Mouse (Mus musculus) midbrain, embryonic 11.5 days (tissue): ENCODE measurements around the gene Olfr1151. TPM values are rescaled to one million over a fixed set of nuclear protein-coding genes. Genes with fewer than 3 reads are reported as not detected.

Experiments
- ATAC-seq: fragments of 200-750 bp; cut with Nextera tagmentation; 2 replicates; pipeline ENCODE4 v1.8.0; 2017; ENCODE audit warnings: moderate TSS enrichment, moderate library complexity; ENCODE audit not compliant: low FRiP score
- DNase-seq: peaks from one replicate; pipeline ENCODE4 v3.0.0; 2015; ENCODE audit warnings: low spot score; ENCODE audit errors: missing footprints
- H3K27ac ChIP-seq: fragments of 300-500 bp; sonication (generic); 2 replicates; pipeline ENCODE4 v1.5.1; 2014; ENCODE audit warnings: low read depth, low read length
- H3K27me3 ChIP-seq: fragments of 300-500 bp; sonication (generic); 2 replicates; pipeline ENCODE4 v1.6.1; 2014; ENCODE audit warnings: mild to moderate bottlenecking, low read length, moderate library complexity, mixed read lengths; ENCODE audit not compliant: control insufficient read depth, insufficient read depth
- H3K36me3 ChIP-seq: fragments of 300-500 bp; sonication (generic); 2 replicates; pipeline ENCODE4 v1.6.1; 2014; ENCODE audit warnings: mild to moderate bottlenecking, low read length, moderate library complexity, mixed read lengths; ENCODE audit not compliant: control insufficient read depth, insufficient read depth
- H3K4me1 ChIP-seq: fragments of 300-500 bp; sonication (generic); 2 replicates; pipeline ENCODE4 v1.6.1; 2014; ENCODE audit warnings: low read length; ENCODE audit not compliant: control insufficient read depth, insufficient read depth
- H3K4me2 ChIP-seq: fragments of 300-500 bp; sonication (generic); 2 replicates; pipeline ENCODE4 v1.6.1; 2014; ENCODE audit warnings: mild to moderate bottlenecking, moderate library complexity
- H3K4me3 ChIP-seq: fragments of 300-500 bp; sonication (generic); 2 replicates; pipeline ENCODE4 v1.5.1; 2014; ENCODE audit warnings: low read depth, low read length
- H3K9ac ChIP-seq: fragments of 300-500 bp; sonication (generic); 2 replicates; pipeline ENCODE4 v1.6.1; 2014; ENCODE audit warnings: low read length
- H3K9me3 ChIP-seq: fragments of 300-500 bp; sonication (generic); 2 replicates; pipeline ENCODE4 v1.6.1; 2016; ENCODE audit warnings: low read length; ENCODE audit not compliant: control insufficient read depth
- WGBS: fragments of 180-500 bp; shearing (Covaris S2); extraction: QIAGEN DNeasy Blood & Tissue Kit; methylation state at CpG from one replicate; pipeline ENCODE4 v1.1.7; 2014; 5-methylcytosine and 5-hydroxymethylcytosine counted together
- polyA plus RNA-seq: library from polyadenylated mRNA; unstranded; fragments of >200 nt; fragmentation: Nextera tagmentation; extraction: Ambion mirVana; gene quantifications from 2 replicates; pipeline ENCODE4 v1.2.1, GENCODE M21; 2014

The Olfr1151 gene
- polyA plus RNA-seq: not detected in 2 replicates

DNA sequence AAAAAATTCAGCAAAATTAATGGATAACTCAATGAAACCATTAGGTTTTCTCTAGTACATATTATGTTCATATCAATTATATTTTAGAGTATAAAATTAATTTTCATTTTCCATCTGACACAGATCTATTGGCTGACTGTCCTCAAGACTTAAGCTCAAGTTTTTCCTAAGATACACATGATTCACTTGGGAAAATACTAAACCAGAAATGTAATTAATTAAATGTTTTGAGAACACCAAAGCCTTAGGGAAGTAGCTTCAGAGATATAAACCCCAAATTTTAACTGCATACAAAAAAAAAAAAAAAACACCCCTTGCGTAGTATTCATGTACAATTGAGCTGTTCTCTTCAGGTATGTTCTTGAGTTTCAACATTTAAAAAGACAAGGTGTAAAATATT is at the start of gene Olfr1151:
Olfr1151 (plus strand) TSS at position 301 of the 400 bp plus-strand sequence.
- Histone ChIP-seq H3K36me3 (no peaks in the 10 kb centered on the region), H3K27me3 (no peaks in the 10 kb centered on the region), H3K27ac (no peak within 1 kb of the TSS), H3K9ac (no peak within 1 kb of the TSS), H3K4me3 (no peak within 1 kb of the TSS), H3K9me3 (no peaks in the 10 kb centered on the region), H3K4me2 (no peak within 1 kb of the TSS), H3K4me1 (no peaks in the 10 kb centered on the region)
- no peak for DNase-seq
- 90% methylated on average over 1 of the region's 1 CpGs for WGBS
- ATAC-seq: no peak

DNA sequence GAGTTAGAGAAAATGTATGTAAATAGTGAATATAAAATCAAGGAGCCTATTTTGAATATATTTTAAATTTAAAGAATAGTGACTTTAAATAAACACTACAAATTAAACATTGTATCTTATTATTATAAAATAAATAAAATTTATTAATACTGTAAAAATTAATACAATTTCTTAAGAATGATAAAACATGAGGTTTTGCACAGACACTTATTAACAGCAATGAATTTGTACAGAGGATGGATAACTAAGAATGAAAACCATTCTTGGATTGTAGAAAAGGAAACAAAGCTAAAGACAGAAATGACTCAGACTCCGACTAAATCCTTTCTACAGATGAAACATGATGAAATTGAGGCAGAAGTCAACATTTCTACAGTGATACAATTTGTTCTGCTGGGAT is 46.1 kb upstream of the Olfr1151 start, which contains the start of gene Olfr1145:
Olfr1145 (plus strand) TSS at position 301 of the 400 bp plus-strand sequence.
- Histone ChIP-seq H3K36me3 (no peaks in the 10 kb centered on the region), H3K27ac (no peak within 1 kb of the TSS), H3K4me1 (no peaks in the 10 kb centered on the region), H3K27me3 (no peaks in the 10 kb centered on the region), H3K4me3 (no peak within 1 kb of the TSS), H3K4me2 (no peak within 1 kb of the TSS), H3K9ac (no peak within 1 kb of the TSS), H3K9me3 (no peaks in the 10 kb centered on the region)
- ATAC-seq: no peak
- 84% methylated on average over 1 of the region's 1 CpGs for WGBS
- DNase-seq: no peak

DNA sequence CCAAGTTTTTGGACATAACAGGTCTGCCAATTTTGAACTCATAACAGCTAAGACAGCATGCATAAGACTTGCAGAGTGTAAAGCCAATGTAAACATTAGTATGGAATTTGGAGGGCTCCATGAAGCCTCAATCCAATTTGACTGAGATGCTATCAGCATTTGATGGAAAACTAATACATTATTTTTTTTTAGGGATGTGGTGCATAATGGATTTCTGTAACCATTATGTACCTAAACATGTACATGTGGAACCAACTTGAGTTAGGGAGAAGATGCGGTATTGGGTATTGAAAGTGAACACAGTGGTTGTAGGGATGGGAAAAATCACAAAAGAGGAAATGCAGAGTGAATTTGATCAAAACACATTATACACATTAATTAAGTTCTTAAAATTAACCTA is 25.4 kb upstream of the Olfr1151 start, which contains the start of gene Olfr1148:
Olfr1148 (plus strand) TSS at position 301 of the 400 bp plus-strand sequence.
- H3K36me3 ChIP-seq: no peaks in the 10 kb centered on the region
- DNase-seq (no peak), ATAC-seq (no peak)
- H3K4me1 ChIP-seq: no peaks in the 10 kb centered on the region
- H3K4me3 ChIP-seq: no peak within 1 kb of the TSS
- H3K4me2 ChIP-seq: no peak within 1 kb of the TSS
- no peaks in the 10 kb centered on the region for H3K27me3 ChIP-seq
- no peaks in the 10 kb centered on the region for H3K9me3 ChIP-seq
- no peak within 1 kb of the TSS for H3K27ac ChIP-seq
- no peak within 1 kb of the TSS for H3K9ac ChIP-seq
- 91% methylated on average over 1 of the region's 1 CpGs for WGBS

DNA sequence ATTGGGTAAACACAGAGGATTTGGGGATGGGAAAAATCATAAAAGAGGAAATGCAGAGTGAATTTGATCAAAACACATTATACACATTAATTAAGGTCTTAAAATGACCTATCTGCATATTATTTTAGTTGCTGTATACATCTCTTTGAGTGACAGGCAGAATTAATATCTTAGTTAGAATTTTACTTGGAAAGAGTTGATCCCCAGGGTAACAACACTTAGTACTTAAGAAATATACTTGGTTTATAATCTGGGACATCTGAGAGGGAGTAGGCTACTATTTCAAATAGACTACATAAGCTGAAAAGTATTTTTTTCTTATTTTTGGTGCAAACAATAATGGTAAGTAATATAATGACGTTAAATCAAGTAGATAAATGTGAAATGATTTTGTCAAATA is 12.0 kb upstream of the Olfr1151 start, which contains the start of gene Olfr1150-ps1:
Olfr1150-ps1 (plus strand) TSS at position 301 of the 400 bp plus-strand sequence.
- ATAC-seq: no peak
- 72% methylated on average over 1 of the region's 1 CpGs for WGBS

DNA sequence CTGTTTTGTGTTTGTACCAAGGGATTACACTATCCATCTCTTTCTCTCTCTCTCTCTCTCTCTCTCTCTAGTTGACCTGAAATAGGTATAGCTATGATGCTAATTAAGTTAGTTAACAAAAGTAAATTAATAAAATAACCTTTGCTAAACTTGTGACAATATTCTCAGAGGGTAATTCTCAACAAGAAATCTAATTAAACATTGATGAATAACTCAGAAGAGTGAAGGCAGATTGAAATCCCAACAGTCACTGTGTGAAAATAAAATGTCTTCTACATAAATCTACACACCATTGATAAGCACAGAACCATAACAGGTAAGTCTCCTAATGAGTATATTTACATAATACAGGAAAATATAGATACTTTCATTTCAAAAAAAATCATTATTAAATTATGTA is 10.5 kb downstream of the Olfr1151 start, which contains the start of gene Olfr1152:
Olfr1152 (plus strand) TSS at position 301 of the 400 bp plus-strand sequence.
- H3K9ac ChIP-seq: no peak within 1 kb of the TSS
- H3K27me3 ChIP-seq: no peaks in the 10 kb centered on the region
- H3K4me2 ChIP-seq: no peak within 1 kb of the TSS
- no peaks in the 10 kb centered on the region for H3K9me3 ChIP-seq
- DNase-seq: no peak
- no peak for ATAC-seq
- no peaks in the 10 kb centered on the region for H3K4me1 ChIP-seq
- H3K27ac ChIP-seq: no peak within 1 kb of the TSS
- no peaks in the 10 kb centered on the region for H3K36me3 ChIP-seq
- no peak within 1 kb of the TSS for H3K4me3 ChIP-seq

More for the DNA sequence above, 12.0 kb upstream of the Olfr1151 start, which contains the start of gene Olfr1150-ps1:
- no peak for DNase-seq
- Histone ChIP-seq H3K9me3 (no peaks in the 10 kb centered on the region), H3K4me2 (no peak within 1 kb of the TSS), H3K27me3 (no peaks in the 10 kb centered on the region), H3K4me3 (no peak within 1 kb of the TSS), H3K9ac (no peak within 1 kb of the TSS), H3K4me1 (no peaks in the 10 kb centered on the region), H3K36me3 (no peaks in the 10 kb centered on the region), H3K27ac (no peak within 1 kb of the TSS)

DNA sequence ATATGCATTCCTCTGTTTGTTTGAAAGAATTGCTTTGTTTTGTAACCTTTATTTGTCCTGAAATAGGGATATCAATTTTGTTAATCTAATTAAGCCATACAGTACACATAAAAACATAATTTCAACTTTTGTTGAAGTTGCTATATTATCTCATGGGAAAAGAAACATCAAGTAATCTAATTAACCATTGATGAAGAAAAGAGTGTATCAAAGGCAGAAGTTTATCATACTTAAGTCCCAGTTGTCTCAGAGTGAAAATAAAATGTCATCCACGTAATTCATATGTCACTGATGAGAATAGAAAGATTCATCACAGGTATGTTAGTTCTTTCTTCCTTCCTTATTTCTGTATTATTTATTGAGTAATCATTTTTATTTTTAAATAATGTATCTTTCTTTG is 39.0 kb downstream of the Olfr1151 start, which contains the start of gene Olfr1153:
Olfr1153 (plus strand) TSS at position 301 of the 400 bp plus-strand sequence.
- no peak within 1 kb of the TSS for H3K4me3 ChIP-seq
- ATAC-seq (no peak), DNase-seq (no peak)
- H3K27ac ChIP-seq: no peak within 1 kb of the TSS
- 72% methylated on average over 1 of the region's 1 CpGs for whole genome bisulfite sequencing
- H3K4me1 ChIP-seq: no peaks in the 10 kb centered on the region
- H3K36me3 ChIP-seq: no peaks in the 10 kb centered on the region
- no peak within 1 kb of the TSS for H3K9ac ChIP-seq
- no peaks in the 10 kb centered on the region for H3K9me3 ChIP-seq
- no peak within 1 kb of the TSS for H3K4me2 ChIP-seq
- no peaks in the 10 kb centered on the region for H3K27me3 ChIP-seq

DNA sequence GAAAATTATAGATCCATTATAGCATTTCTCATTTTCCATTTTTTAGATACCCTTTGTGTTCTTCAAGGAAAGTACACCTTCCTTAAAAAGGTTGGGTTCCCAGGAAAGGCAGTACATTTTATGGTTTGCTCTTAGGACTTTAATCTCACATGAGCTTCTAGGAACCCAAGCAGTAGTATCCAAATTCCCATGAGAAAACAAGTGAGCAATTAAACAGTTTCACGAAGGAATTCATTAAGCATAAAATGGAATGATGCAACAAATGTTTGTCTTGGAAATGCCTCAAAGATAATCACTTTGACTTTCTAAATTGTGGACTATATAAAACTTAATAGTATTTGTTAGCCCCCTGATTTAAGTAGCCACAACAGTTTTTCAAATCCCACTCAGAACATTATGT is 49.4 kb downstream of the Olfr1151 start, which contains the start of gene Olfr1154:
Olfr1154 (minus strand) TSS at position 101 of the 400 bp plus-strand sequence.
- 86% methylated on average over 1 of the region's 1 CpGs for WGBS

More for the DNA sequence above, 49.4 kb downstream of the Olfr1151 start, which contains the start of gene Olfr1154:
- no peaks in the 10 kb centered on the region for H3K4me1 ChIP-seq
- ATAC-seq (no peak), DNase-seq (no peak)
- H3K9ac ChIP-seq: no peak within 1 kb of the TSS
- H3K36me3 ChIP-seq: no peaks in the 10 kb centered on the region
- H3K9me3 ChIP-seq: no peaks in the 10 kb centered on the region
- H3K4me2 ChIP-seq: no peak within 1 kb of the TSS
- H3K27me3 ChIP-seq: no peaks in the 10 kb centered on the region
- H3K27ac ChIP-seq: no peak within 1 kb of the TSS
- H3K4me3 ChIP-seq: no peak within 1 kb of the TSS

Other genes with a start within 250 kb of the Olfr1151 start
- gene Olfr1130, start 249.7 kb upstream of the Olfr1151 start, polyA plus RNA-seq: not detected in 2 replicates
- gene Olfr1131, start 228.8 kb upstream of the Olfr1151 start, polyA plus RNA-seq: not detected in 2 replicates
- not detected in 2 replicates for gene Olfr1132, start 218.3 kb upstream of the Olfr1151 start, polyA plus RNA-seq
- gene Olfr1133, start 208.5 kb upstream of the Olfr1151 start, polyA plus RNA-seq: not detected in 2 replicates
- not detected in 2 replicates for gene Olfr1134, start 197.4 kb upstream of the Olfr1151 start, polyA plus RNA-seq
- not detected in 2 replicates for gene Olfr1135, start 182.2 kb upstream of the Olfr1151 start, polyA plus RNA-seq
- not detected in 2 replicates for gene Olfr1136, start 161.9 kb upstream of the Olfr1151 start, polyA plus RNA-seq
- gene Olfr1137, start 142.7 kb upstream of the Olfr1151 start, polyA plus RNA-seq: not detected in 2 replicates
- not detected in 2 replicates for gene Olfr1138, start 115.9 kb upstream of the Olfr1151 start, polyA plus RNA-seq
- not detected in 2 replicates for gene Olfr1140, start 112.1 kb upstream of the Olfr1151 start, polyA plus RNA-seq
- not detected in 2 replicates for gene Olfr1141, start 101.9 kb upstream of the Olfr1151 start, polyA plus RNA-seq
- not detected in 2 replicates for gene Olfr152, start 76.4 kb upstream of the Olfr1151 start, polyA plus RNA-seq
- not detected in 2 replicates for gene Olfr1143, start 55.3 kb upstream of the Olfr1151 start, polyA plus RNA-seq
- not detected in 2 replicates for gene Olfr1145, start 46.0 kb upstream of the Olfr1151 start, polyA plus RNA-seq
- gene Olfr1148, start 25.3 kb upstream of the Olfr1151 start, polyA plus RNA-seq: not detected in 2 replicates
- gene Olfr1150-ps1, start 11.9 kb upstream of the Olfr1151 start, polyA plus RNA-seq: not detected in 2 replicates
- gene Olfr1152, start 10.6 kb downstream of the Olfr1151 start, polyA plus RNA-seq: 0.01 TPM in 1 of 2 replicates, not detected in the other
- gene Olfr1153, start 39.1 kb downstream of the Olfr1151 start, polyA plus RNA-seq: not detected in 2 replicates
- gene Olfr1154, start 49.3 kb downstream of the Olfr1151 start, polyA plus RNA-seq: not detected in 2 replicates
- not detected in 2 replicates for gene Olfr1155, start 89.3 kb downstream of the Olfr1151 start, polyA plus RNA-seq
- not detected in 2 replicates for gene Olfr1156, start 97.2 kb downstream of the Olfr1151 start, polyA plus RNA-seq
- not detected in 2 replicates for gene Olfr1157, start 112.4 kb downstream of the Olfr1151 start, polyA plus RNA-seq
- gene Olfr74, start 118.8 kb downstream of the Olfr1151 start, polyA plus RNA-seq: not detected in 2 replicates
- gene Olfr1158, start 134.3 kb downstream of the Olfr1151 start, polyA plus RNA-seq: not detected in 2 replicates
- gene Olfr1160, start 152.4 kb downstream of the Olfr1151 start, polyA plus RNA-seq: not detected in 2 replicates
- not detected in 2 replicates for gene Olfr1161, start 166.9 kb downstream of the Olfr1151 start, polyA plus RNA-seq
- gene Olfr73, start 181.8 kb downstream of the Olfr1151 start, polyA plus RNA-seq: not detected in 2 replicates
- gene Olfr1162, start 195.3 kb downstream of the Olfr1151 start, polyA plus RNA-seq: not detected in 2 replicates
- gene Olfr1163, start 216.0 kb downstream of the Olfr1151 start, polyA plus RNA-seq: not detected in 2 replicates
- not detected in 2 replicates for gene Olfr1164, start 238.1 kb downstream of the Olfr1151 start, polyA plus RNA-seq